Mouse (Mus musculus) gastrocnemius, adult 8-10 months (tissue): ENCODE results near the gene 1110065P20Rik. TPM values are rescaled to one million over a fixed set of nuclear protein-coding genes. Genes with fewer than 3 reads are reported as not detected.
A peak's percentile ranks its signal among the peaks of the same experiment; 100 is the strongest.

Experiments used
- DNase-seq, 2 experiments: peaks; one replicate each; pipeline ENCODE4 v3.0.0; 2022; ENCODE audit warnings: low spot score in 2 of 2
- total RNA-seq, 4 experiments: library from RNA; stranded (reverse); gene quantifications; 2 replicates each; pipeline ENCODE4 v1.2.4; 2022

The 1110065P20Rik gene
- total RNA-seq, 4 experiments from 2014 or later = 23.7 to 31.3 (median 25.2) TPM

GRCm38 (mm10) chr4:124843493-124843892, 7.5 kb downstream of the 1110065P20Rik start:
- DNase-seq = no peak

DNA sequence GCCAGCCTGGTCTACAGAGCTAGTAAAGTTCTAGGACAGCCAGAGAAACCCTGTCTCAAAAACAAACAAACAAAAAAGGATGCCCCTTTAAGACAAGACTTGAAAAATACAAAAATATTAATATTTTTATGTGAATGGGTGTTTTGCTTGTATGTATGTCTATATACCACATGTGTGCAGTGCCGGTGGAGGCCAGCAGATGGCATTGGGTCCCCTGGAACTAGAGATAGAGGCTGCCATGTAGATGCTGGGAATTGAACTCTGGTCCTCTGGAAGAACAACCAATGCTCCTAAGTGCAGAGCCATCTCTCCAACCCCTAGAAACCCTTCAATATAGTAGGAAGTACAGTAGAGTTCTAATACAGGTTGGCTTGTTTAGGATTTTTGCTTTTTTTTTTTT, 10.0 kb downstream of the 1110065P20Rik start:
- no peak for DNase-seq

DNA sequence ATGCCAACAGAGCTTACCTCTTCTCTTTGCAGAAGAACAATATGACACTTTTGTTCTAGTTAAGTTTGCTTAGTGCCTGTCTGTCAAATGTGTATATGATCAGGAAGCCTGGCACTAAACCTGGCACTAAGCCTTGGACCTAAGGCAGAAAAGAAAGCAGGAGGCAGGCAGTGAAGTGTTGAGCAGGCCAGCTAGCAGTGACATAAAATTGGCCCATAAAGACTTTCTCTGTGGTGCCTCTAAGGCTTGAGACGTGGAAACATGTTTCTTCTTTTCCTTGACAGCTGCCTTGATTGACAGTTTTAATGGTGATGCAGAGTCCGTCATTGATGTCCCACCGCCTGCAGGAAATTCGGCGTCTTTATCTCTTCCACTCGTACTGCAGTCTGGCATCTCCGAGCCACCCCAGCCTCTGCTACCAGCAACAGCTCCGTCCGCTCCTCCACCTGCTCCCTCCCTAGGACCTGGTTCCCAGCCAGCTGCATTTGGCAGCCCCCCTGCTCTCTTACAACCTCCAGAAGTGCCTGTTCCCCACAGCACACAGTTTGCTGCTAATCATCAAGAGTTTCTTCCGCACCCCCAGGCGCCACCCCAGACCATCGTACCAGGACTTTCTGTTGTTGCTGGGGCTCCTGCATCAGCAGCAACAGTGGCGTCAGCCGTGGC, 12.8 kb downstream of the 1110065P20Rik start:
- no peak for DNase-seq

DNA sequence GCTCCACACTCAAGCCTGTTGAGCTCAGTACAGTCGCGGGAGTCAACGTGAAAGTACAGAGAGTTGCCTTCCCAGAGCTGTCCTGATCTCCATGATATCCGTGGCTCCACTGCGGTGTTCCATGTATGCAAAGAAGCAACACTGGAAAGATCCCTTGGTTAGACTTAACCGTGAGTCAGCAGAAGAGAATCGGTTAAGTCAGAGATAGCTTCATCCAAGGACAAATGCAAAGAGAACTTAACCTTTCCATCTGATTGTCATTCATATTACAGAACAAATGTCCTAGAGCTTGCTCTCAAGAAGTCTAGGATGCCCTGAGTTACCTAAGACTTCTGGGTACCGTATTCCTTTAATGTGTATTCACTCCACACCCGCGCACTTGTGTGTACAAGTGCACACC, 18.2 kb downstream of the 1110065P20Rik start:
- DNase-seq = no peak

DNA sequence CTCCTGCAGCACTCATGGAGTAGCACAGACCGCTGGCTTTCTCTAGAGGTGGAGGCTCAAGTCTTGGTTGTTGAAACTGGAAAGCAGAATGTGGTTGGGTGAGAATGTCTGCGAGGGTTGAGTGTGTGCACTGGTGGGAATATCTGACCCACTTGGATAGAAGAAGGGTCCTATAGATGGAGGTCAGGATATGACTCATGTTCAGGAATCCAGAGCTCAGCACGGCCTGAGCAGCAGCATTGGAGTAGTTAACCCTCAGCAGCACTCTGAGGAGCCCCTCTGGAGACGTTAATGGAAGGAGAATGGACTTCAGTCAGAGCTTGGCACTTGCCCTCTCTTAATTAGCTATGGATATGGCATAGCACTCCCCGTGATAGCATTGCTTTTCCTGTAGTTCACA, 21.3 kb downstream of the 1110065P20Rik start:
- DNase-seq = no peak

DNA sequence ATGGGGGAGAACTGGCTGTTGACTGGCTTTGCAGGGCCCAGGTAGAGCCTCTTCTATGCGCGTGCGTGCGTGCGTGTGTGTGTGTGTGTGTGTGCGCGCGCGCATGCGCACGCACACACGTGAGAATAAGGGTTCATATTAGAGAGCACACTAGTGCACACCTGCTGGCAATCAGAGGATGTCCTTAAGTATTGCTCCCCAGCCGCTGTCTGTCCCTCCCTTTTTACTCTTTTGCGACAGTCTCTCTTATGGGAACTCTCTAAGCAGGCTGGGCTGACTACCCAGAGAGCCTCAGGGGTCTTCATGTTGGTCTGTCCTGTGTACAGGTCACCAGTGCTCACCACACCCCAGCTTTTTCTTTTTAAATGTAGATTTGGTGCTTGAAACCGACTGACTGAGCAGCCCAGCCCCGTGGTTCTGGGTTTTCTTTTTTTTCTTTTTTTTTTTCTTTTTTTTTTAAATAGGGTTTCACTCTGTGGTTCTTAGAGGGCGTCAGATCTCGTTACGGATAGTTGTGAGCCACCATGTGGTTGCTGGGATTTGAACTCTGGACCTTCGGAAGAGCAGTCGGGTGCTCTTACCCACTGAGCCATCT, 25.5 kb downstream of the 1110065P20Rik start:
- no peak for DNase-seq

DNA sequence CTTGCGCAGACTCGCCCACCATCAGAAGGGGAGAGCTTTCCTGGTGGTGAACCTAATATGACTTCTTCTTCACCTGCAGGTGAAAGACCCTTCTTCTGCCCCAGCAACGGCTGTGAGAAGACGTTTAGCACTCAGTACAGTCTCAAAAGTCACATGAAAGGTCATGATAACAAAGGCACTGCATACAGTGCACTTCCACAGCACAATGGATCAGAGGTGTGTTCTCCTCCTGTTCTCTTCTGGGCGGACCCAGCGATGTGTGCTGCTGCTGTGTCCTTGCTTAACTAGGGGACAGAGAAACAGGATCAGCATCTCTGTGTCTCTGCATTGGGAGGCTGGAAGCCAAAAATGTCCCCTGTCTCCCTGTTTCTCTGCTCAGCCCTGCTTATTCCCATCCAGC, 26.0 kb downstream of the 1110065P20Rik start:
- DNase-seq = no peak

GRCm38 (mm10) chr4:124818832-124819231, 32.2 kb downstream of the 1110065P20Rik start:
- no peak for DNase-seq

- DNase-seq = no peak
Observed at GRCm38 (mm10) chr4:124817803-124818202, 33.2 kb downstream of the 1110065P20Rik start.

GRCm38 (mm10) chr4:124815901-124816300, 35.1 kb downstream of the 1110065P20Rik start:
- DNase-seq = peak in 1 of 2 experiments; percentile 8

GRCm38 (mm10) chr4:124811347-124811975, 39.5 kb downstream of the 1110065P20Rik start:
- no peak for DNase-seq

DNA sequence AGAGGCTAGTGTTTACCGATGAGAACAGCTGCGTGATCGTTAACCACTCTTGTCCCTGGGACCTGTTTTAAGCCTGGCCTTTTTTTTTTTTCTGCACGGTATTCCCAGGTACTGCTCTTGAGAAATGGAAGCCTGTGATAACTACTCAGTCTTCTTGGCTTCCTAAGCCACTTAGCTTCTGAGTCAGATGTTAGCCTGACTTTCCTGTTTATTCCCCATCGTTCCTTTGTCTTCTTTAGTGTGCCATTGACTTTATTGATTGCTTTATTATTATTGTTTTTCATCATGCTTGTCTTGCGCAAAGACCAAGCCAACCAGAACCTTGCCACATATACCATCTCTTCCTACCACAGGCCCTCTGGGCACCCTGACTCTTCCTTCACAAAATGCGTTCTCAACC, 40.9 kb downstream of the 1110065P20Rik start:
- no peak for DNase-seq

GRCm38 (mm10) chr4:124809136-124809883, 41.7 kb downstream of the 1110065P20Rik start:
- no peak for DNase-seq

GRCm38 (mm10) chr4:124808511-124808910, 42.5 kb downstream of the 1110065P20Rik start:
- DNase-seq = no peak

- no peak for DNase-seq
Observed at GRCm38 (mm10) chr4:124803406-124803805, 47.6 kb downstream of the 1110065P20Rik start.

DNA sequence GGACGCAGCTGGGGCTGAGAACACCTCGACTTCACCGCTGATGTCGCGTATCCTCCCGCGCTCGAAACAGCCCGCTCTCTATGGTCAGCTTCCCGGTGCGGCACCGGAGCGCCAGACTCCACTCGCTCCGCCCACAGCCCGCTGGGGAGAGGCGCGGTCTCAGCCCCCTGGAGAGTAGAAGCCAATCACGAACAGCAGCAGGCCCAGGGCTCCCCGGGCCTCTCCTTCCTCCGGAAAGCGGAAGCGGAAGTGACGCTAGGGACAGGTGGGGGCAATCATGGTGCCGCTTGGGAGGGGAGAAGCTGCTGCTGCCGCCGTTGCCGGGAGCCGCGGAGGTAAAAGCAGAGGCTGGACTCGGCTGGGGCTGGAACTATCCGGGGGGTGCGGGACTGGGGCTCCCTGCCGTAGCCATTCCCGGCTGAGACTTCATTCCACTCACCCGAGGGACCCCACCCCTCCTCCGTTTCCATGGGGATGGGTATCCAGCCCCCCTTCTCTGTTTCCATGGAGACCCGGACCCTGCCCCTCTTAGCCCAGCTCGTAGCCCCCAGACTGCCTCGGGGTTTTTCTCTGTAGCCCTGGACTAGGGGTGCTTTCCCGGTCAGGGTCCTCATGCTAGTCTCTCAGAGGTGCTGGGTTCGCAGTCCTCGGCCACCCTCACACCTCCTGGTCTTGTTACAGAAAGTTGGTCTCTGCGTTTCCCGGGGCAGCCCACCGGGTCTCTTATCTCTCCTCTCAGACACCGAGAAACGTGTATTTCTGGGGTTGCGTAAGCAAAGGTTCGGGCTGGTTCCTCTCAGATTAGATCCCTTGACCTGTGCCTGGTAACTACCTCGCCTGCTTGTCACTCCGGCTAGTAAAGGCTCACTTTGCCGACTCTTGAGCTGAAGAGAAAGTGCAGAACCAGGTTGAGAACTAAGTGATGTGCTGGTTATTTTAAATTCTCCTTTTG, 48.4 kb downstream of the 1110065P20Rik start:
- DNase-seq = peak; percentile 91 to 94

- peak; percentile 76 to 85 for DNase-seq
Observed at GRCm38 (mm10) chr4:124801552-124802308, 49.3 kb downstream of the 1110065P20Rik start, which contains the start of gene Mtf1. Gene Mtf1 (plus strand): TSS chr4:124802104.
